Mouse (Mus musculus) retina, postnatal 1 day (tissue): ENCODE data around the gene Myh9.
A peak's percentile ranks its signal among the peaks of the same experiment; 100 is the strongest.

Experiments
- DNase-seq: peaks from one replicate; pipeline ENCODE4 v3.0.0-alpha.2; 2012

The Myh9 gene

DNA sequence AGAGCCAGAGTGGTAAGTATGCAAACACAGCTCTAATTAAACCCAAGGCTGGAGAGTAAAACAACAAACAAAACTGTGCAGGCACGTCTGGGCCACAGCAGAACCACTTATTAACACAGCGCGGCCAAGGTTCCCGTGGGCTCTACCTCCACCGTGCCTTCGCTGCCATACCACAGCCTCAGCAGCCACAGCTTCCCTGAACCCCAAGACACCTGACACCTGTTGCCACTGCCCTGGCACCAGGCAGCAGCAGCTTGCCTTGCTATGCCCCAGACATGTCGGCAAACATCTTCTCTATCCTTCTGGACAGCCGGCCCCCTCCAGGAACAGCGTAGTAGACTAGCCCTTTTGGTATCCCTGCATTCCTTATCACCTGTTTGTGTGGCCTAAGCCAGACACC lies 37.0 kb downstream of the Myh9 start:
- no peak for DNase-seq

DNA sequence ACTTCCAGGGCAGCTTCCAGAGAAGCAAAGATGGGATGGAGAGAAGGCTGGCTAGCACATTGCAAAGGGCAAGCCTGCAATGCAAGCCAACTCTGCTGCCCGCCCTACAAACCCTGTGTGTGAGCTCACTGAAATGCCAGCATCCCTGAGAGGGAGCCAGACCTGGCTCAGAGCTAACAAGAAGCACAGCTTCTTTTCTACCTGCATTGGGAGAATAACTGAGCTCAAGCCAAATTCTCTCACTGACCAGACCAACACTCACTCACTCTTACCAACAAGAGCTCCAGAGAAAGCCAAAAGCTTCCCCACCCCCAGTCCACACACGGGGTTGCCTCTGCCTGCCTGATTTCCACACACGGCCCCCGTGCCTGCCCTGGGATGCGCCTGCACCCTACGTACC lies 37.5 kb downstream of the Myh9 start:
- no peak for DNase-seq

DNA sequence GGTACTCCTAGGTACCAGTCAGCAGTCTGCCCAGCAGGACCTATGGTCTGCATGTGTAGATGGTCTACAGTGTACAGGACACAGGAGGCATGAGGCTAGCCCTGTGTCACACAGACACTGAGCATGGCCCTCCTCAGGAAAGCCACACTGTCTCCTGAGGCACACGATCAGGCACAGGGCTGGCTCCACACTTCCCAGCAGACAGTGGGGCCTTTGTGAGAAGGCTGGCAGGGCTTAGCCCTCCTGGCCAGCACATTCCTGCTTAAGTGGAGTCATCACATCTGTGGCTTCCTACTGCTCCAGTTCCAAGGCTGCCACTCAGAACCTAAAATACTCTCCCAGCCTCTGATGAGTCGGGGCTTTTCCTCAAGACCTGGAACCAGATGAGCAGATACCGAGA lies 38.2 kb downstream of the Myh9 start:
- no peak for DNase-seq

DNA sequence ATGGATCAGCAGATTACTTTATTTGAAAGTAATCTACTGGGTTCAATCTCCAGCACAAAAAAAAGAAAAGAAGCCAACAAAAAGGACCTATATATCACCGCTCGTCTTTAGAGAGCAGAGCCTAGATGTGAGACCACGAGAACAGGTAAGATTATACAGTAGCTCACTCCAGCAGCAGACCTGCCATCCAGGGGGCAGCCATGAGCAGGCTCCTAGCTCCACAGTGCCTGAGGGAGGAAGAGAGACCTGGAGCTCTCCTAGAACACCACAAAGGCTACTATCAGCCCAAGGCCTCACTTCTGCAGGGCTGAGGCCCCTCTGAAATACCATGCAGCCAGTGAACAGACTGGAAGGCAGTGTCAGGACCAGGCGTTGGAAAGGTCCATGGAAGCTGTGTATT lies 39.0 kb downstream of the Myh9 start:
- no peak for DNase-seq

DNA sequence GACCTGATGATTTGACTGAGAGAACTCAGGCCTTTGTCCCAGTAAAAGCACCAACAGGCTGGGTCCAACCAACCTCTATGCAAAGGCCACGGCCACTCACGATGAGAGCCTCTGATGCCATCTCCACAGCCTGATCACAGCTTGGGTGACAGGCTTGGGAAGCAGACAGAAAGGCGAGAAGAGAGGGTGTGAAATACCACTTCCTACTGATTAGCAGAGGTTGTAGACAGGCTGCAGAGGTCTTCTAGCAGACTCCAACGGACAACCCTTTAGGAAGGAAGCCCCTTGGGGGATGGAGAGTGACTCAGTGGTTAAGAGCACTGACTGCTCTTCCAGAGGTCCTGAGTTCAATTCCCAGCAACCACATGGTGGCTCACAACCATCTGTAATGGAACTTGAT lies 40.8 kb downstream of the Myh9 start:
- DNase-seq, result no peak

- no peak for DNase-seq
These were observed 41.5 kb downstream of the Myh9 start for GRCm38 (mm10) chr15:77800511-77800910.

DNA sequence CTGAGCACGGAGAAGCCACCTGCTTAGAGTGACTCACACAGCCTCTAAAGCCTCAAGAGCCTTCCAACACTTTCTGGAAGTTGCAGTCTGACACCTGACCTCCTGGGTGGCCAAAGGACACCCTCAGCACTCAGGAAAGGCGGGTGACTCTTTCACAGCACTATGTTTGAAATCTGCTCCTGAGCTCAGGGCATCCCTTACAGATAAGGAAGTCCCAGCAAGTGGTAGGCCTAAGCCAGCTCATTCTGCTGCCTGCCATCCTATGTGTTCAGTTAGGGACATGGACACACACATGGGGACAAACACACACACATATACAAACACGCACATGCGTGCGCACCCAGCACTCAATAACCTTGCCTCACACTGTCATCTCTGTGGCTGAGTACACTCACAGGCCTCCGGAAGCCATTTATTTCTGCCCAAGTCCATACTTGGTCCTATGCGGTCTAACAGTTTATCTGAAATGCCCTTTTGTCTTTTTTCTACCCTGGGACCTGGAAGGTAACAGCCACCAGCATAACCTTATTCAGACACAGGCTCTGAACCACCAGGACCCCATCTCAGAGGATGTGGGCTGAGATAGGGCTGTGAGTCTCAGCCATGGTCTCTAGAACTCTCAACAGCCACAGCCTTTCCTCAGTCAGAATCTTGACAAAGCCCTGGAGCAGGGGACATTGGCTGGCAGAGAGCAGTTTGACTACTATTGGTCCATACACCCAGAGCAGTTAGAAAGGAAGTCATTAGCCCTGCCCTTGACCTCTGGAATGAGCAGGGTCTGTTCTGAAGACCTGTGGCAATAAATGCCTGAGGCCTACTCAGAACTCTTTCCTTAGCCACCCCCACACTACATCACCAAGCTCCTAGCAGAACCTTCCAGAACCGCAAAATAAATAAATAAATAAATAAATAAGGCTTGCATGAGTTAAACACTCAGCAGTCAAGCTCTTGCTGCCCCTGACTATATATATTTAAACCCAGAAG lies 42.2 kb downstream of the Myh9 start:
- no peak for DNase-seq

- peak; percentile 18 for DNase-seq
These were observed 43.1 kb downstream of the Myh9 start for GRCm38 (mm10) chr15:77798664-77799490.

- peak; percentile 19 for DNase-seq
These were observed 44.2 kb downstream of the Myh9 start for GRCm38 (mm10) chr15:77797609-77798411.

DNA sequence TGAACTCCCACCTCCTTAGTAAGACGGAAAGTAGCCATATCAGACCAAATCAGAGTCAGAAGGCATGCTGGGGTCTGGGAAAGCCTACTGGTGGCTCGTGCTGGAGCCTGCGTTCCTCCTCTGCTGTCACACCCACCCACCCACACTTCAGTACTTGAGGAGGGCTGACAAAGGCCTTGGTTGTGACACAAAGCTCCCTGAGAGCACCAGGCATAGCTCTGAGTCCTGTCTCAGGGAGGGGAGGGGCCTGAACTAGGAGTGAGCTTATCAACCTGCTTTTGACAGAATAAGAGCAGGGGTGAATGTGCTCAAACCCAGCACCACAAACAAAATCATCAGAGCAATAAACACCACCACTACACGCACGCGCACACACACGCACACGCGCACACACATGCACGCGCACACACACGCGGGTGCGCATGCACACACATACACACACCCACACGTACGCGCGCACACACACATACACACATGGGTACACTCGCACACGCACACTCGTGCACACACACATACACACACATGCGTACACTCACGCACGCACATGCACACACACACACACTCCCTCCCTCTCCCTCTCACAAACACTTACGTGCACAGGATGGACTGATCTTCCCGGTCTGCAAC lies 45.5 kb downstream of the Myh9 start:
- DNase-seq, result no peak

- no peak for DNase-seq
These were observed 47.0 kb downstream of the Myh9 start for GRCm38 (mm10) chr15:77794908-77795356.

DNA sequence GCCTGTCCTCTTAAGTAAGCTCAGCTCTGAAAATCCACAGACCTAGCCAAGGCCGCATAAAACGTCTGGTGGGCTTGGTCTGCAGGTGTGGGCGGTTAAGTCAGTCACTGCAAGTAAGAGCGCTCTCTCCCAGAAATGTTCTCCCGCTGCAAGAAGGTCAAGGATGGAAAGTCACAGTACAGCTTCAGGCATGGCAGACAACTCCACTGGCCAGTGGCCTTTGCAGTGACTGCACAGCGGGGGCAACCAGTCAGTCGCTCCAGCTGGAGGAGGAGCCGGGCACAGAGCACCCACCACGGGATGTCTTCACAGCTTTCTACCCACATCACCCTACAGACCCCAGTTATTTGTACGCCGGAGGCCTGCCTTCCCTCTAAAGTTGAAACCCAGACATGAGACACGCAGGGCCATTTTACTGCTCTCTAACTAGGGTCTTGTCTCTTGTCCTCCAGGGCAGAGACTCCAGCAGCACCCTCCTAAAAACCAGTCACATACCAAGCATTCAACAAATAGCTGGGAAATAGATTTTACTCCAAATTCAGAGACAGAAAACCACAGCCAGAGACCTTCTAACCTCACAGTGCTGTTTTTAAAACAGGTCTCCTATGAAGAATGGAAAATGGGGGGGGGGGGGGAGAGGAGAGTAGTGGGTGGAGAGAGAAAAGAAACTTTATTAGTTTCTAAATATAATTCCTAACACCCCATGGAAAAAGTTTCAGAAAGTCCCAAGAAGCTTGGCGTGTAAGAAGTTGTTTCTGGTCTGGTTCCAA lies 47.7 kb downstream of the Myh9 start:
- DNase-seq, result no peak

GRCm38 (mm10) chr15:77793554-77793953 lies 48.4 kb downstream of the Myh9 start:
- no peak for DNase-seq

- DNase-seq, result no peak
These were observed 48.9 kb downstream of the Myh9 start for GRCm38 (mm10) chr15:77793094-77793493.

- DNase-seq, result no peak
These were observed 49.9 kb downstream of the Myh9 start for GRCm38 (mm10) chr15:77792056-77792455.

GRCm38 (mm10) chr15:77790656-77791405 lies 51.1 kb downstream of the Myh9 start:
- DNase-seq, result no peak

DNA sequence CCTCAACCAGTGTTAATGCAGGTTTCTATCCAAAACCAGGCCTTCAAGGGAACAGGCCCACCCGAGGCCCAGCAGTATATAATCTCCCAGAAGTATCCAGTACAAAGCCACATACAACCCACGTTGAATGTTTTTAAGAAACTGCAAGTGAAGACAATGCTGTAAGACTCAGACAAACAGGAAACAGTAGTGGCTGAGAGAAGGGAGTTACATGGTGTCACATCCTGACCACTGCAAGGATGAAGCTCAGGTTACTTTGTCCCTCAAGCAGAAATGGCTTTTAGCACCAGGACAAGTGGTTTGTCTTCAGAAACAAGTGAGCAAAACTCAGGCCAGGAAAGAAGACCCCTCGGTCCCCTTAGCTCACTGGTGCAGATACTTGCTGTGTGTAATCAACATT lies 52.8 kb downstream of the Myh9 start:
- DNase-seq, result no peak

GRCm38 (mm10) chr15:77788356-77788755 lies 53.6 kb downstream of the Myh9 start:
- no peak for DNase-seq

GRCm38 (mm10) chr15:77785807-77786206 lies 56.2 kb downstream of the Myh9 start:
- no peak for DNase-seq

DNA sequence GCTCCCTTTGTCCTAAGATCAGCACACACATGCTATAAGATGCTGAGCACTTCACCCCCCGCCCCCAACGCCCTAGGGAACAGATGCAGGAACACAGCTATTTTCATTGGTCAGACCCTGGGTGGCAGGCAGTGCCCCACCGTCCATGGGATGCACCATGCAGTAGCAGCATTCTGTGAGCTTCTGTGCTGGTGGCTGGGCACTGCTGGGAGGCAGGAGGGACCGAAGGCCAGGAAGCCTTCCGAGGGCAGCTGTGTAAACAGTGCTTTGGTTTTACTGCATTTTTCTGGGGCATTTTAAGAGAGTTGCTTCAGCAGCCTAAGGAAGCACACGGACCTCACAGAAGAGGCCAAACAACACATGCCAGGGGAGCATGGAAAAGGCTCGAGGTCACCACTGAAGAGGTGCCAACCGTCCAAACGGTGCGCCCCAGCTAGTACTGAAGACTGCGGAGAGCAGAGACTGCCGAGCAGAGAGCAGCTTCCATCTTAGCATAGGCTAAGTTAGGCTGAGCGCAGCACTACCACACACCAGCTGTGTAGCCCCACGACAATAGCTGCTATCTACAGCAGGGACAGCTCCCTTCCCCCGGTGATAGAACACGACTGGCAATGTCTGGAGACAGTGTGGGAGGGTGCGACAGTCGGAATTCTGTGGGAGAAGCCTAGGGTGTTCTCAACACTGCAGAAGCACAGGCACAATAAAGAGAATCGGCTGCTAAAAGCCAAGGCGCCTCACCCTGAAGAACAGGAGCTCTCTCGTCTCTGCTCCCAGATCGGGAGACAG lies 57.7 kb downstream of the Myh9 start:
- DNase-seq, result peak; percentile 20
